Mouse (Mus musculus): Measurements from ENCODE around the gene Rcan1. TPM values are rescaled to one million over a fixed set of nuclear protein-coding genes. Genes with fewer than 3 reads are reported as not detected.

The Rcan1 gene
- polyA plus RNA-seq, 2 experiments = 28.2 to 38.0 TPM

GRCm38 (mm10) chr16:92357023-92357422 is 113.6 kb downstream of the Rcan1 start:
- no peaks in the 10 kb centered on the region for H3K9me3 ChIP-seq (ENCODE audit: control insufficient read depth, low read length)
- 75% methylated on average over 9 of the region's 9 CpGs for WGBS
- no peak overlapping the region for H3K9ac ChIP-seq (ENCODE audit: low read depth, low read length, severe bottlenecking)
- no peak for ATAC-seq (ENCODE audit: low FRiP score, low read depth)
- 0 out of 2 replicates have a peak, but pooled peaks cover 2% of the 10 kb centered on the region for H3K27me3 ChIP-seq (ENCODE audit: control insufficient read depth, insufficient read depth, low read length)
- H3K4me2 ChIP-seq (replicated peaks; ENCODE audit: low read depth, low read length, severe bottlenecking) = no peak overlapping the region
- peaks cover 16% of the 10 kb centered on the region for H3K4me1 ChIP-seq (ENCODE audit: control insufficient read depth, insufficient read depth, low read length)
- H3K36me3 ChIP-seq (ENCODE audit: control insufficient read depth, insufficient read depth, low read length) = no peaks in the 10 kb centered on the region
- no peak for DNase-seq (ENCODE audit: low spot score)
- H3K27ac ChIP-seq (replicated peaks; ENCODE audit: low read depth, low read length) = no peak overlapping the region
- H3K4me3 ChIP-seq (replicated peaks; ENCODE audit: low read length) = no peak overlapping the region
- no peak for TF ChIP-seq POLR2A (IDR thresholded peaks at IDR 0.05; ENCODE audit: borderline replicate concordance, extremely low read depth, insufficient read depth, insufficient read length)

DNA sequence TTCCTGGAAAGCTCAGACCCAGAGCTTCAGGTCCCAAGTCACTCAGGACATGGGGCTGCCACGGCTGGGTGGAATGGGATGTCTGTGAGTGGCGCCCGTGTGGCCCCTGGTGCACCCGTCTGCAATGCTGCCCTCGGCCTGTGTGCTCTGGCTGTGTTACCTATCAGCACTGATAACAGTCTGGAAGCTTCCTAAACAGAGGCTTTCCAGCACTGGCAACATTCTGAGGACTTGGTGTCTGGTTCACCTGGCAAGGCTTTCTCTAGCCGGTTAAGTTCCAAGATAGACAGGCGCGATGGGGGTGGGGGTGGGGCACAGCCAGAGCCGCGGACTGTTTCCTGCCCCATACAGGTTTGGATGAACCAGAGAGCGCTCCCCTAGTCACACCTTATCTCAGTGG is 114.7 kb downstream of the Rcan1 start:
- Histone ChIP-seq H3K4me1 (ENCODE audit: control insufficient read depth, insufficient read depth, low read length) (peaks cover 16% of the 10 kb centered on the region), H3K9me3 (ENCODE audit: control insufficient read depth, low read length) (no peaks in the 10 kb centered on the region), H3K36me3 (ENCODE audit: control insufficient read depth, insufficient read depth, low read length) (no peaks in the 10 kb centered on the region), H3K4me3 (replicated peaks; ENCODE audit: low read length) (no peak overlapping the region), H3K27me3 (ENCODE audit: control insufficient read depth, insufficient read depth, low read length) (0 out of 2 replicates have a peak, but pooled peaks cover 4% of the 10 kb centered on the region), H3K27ac (replicated peaks; ENCODE audit: low read depth, low read length) (no peak overlapping the region), H3K4me2 (replicated peaks; ENCODE audit: low read depth, low read length, severe bottlenecking) (no peak overlapping the region), H3K9ac (ENCODE audit: low read depth, low read length, severe bottlenecking) (no peak overlapping the region)
- no peak for TF ChIP-seq POLR2A (IDR thresholded peaks at IDR 0.05; ENCODE audit: borderline replicate concordance, extremely low read depth, insufficient read depth, insufficient read length)
- ATAC-seq (ENCODE audit: low FRiP score, low read depth) (no peak), DNase-seq (ENCODE audit: low spot score) (no peak)
- 74% methylated on average over 11 of the region's 11 CpGs for WGBS

DNA sequence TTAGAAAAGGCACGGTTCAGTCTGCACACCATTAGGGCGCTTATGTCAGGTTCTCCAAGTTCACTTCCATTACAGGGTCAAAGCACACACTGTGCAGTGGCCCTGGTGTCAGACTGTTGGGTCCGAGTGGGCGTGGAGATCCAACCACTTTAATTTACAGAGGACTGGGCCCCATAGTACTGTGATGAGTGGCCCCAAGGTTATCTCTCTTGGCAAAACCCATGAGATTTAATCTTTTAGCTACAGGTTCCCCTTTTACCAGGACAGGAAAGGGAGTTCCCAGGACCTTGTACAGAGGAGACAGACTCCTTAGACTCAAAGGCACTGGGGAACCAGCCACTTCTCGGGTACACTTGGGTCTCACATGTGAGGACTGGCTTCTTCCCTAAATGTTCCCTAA is 115.3 kb downstream of the Rcan1 start:
- Histone ChIP-seq H3K36me3 (ENCODE audit: control insufficient read depth, insufficient read depth, low read length) (no peaks in the 10 kb centered on the region), H3K9ac (ENCODE audit: low read depth, low read length, severe bottlenecking) (no peak overlapping the region), H3K27me3 (ENCODE audit: control insufficient read depth, insufficient read depth, low read length) (0 out of 2 replicates have a peak, but pooled peaks cover 4% of the 10 kb centered on the region), H3K27ac (replicated peaks; ENCODE audit: low read depth, low read length) (no peak overlapping the region), H3K9me3 (ENCODE audit: control insufficient read depth, low read length) (no peaks in the 10 kb centered on the region), H3K4me3 (replicated peaks; ENCODE audit: low read length) (no peak overlapping the region), H3K4me2 (replicated peaks; ENCODE audit: low read depth, low read length, severe bottlenecking) (no peak overlapping the region), H3K4me1 (ENCODE audit: control insufficient read depth, insufficient read depth, low read length) (peaks cover 16% of the 10 kb centered on the region)
- ATAC-seq (ENCODE audit: low FRiP score, low read depth) (no peak), DNase-seq (ENCODE audit: low spot score) (no peak)
- TF ChIP-seq POLR2A (IDR thresholded peaks at IDR 0.05; ENCODE audit: borderline replicate concordance, extremely low read depth, insufficient read depth, insufficient read length) = no peak
- WGBS = 71% methylated on average over 5 of the region's 5 CpGs

DNA sequence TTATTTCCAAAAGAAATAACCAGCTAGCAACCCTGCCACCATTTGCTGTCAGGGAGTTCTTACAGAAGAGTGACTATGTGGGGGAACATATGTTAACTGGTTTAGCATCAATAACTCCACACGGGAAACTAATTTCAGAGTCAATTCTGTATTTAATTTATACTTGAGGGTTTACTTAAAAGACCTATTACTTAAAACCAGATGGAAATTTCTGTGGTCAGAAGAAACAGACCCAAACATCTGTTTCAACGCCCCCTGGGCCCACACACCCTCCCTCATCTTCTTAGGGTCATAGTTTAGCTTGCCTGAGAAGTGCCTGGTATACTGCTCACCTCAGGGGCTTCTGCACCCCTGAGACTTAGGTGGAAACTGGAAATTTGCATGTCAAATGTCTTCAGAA is 116.8 kb downstream of the Rcan1 start:
- Histone ChIP-seq H3K4me3 (replicated peaks; ENCODE audit: low read length) (no peak overlapping the region), H3K4me2 (replicated peaks; ENCODE audit: low read depth, low read length, severe bottlenecking) (no peak overlapping the region), H3K27ac (replicated peaks; ENCODE audit: low read depth, low read length) (no peak overlapping the region), H3K9me3 (ENCODE audit: control insufficient read depth, low read length) (no peaks in the 10 kb centered on the region), H3K27me3 (ENCODE audit: control insufficient read depth, insufficient read depth, low read length) (0 out of 2 replicates have a peak, but pooled peaks cover 4% of the 10 kb centered on the region), H3K9ac (ENCODE audit: low read depth, low read length, severe bottlenecking) (no peak overlapping the region), H3K36me3 (ENCODE audit: control insufficient read depth, insufficient read depth, low read length) (no peaks in the 10 kb centered on the region), H3K4me1 (ENCODE audit: control insufficient read depth, insufficient read depth, low read length) (peaks cover 16% of the 10 kb centered on the region)
- peak; percentile 48 for DNase-seq (ENCODE audit: low spot score)
- 12% methylated on average over 2 of the region's 2 CpGs for WGBS
- no peak for ATAC-seq (ENCODE audit: low FRiP score, low read depth)
- no peak for TF ChIP-seq POLR2A (IDR thresholded peaks at IDR 0.05; ENCODE audit: borderline replicate concordance, extremely low read depth, insufficient read depth, insufficient read length)

- ATAC-seq (ENCODE audit: low FRiP score, low read depth) (no peak), DNase-seq (ENCODE audit: low spot score) (no peak)
- no peaks in the 10 kb centered on the region for H3K36me3 ChIP-seq (ENCODE audit: control insufficient read depth, insufficient read depth, low read length)
- H3K9me3 ChIP-seq (ENCODE audit: control insufficient read depth, low read length) = no peaks in the 10 kb centered on the region
- 0 out of 2 replicates have a peak, but pooled peaks cover 4% of the 10 kb centered on the region for H3K27me3 ChIP-seq (ENCODE audit: control insufficient read depth, insufficient read depth, low read length)
- H3K9ac ChIP-seq (ENCODE audit: low read depth, low read length, severe bottlenecking) = no peak overlapping the region
- no peak overlapping the region for H3K27ac ChIP-seq (replicated peaks; ENCODE audit: low read depth, low read length)
- H3K4me1 ChIP-seq (ENCODE audit: control insufficient read depth, insufficient read depth, low read length) = peaks cover 14% of the 10 kb centered on the region
- TF ChIP-seq POLR2A (IDR thresholded peaks at IDR 0.05; ENCODE audit: borderline replicate concordance, extremely low read depth, insufficient read depth, insufficient read length) = no peak
- no peak overlapping the region for H3K4me3 ChIP-seq (replicated peaks; ENCODE audit: low read length)
- no peak overlapping the region for H3K4me2 ChIP-seq (replicated peaks; ENCODE audit: low read depth, low read length, severe bottlenecking)
- 78% methylated on average over 12 of the region's 12 CpGs for WGBS
Measured at GRCm38 (mm10) chr16:92353295-92353694, 117.4 kb downstream of the Rcan1 start.

GRCm38 (mm10) chr16:92348941-92349340 is 121.7 kb downstream of the Rcan1 start:
- DNase-seq (ENCODE audit: low spot score) (no peak), ATAC-seq (ENCODE audit: low FRiP score, low read depth) (no peak)
- Histone ChIP-seq H3K27ac (replicated peaks; ENCODE audit: low read depth, low read length) (no peak overlapping the region), H3K9me3 (ENCODE audit: control insufficient read depth, low read length) (no peaks in the 10 kb centered on the region), H3K4me1 (ENCODE audit: control insufficient read depth, insufficient read depth, low read length) (peaks cover 6% of the 10 kb centered on the region), H3K4me2 (replicated peaks; ENCODE audit: low read depth, low read length, severe bottlenecking) (no peak overlapping the region), H3K4me3 (replicated peaks; ENCODE audit: low read length) (no peak overlapping the region), H3K27me3 (ENCODE audit: control insufficient read depth, insufficient read depth, low read length) (0 out of 2 replicates have a peak, but pooled peaks cover 4% of the 10 kb centered on the region), H3K9ac (ENCODE audit: low read depth, low read length, severe bottlenecking) (no peak overlapping the region), H3K36me3 (ENCODE audit: control insufficient read depth, insufficient read depth, low read length) (no peaks in the 10 kb centered on the region)
- 84% methylated on average over 12 of the region's 12 CpGs for WGBS
- no peak for TF ChIP-seq POLR2A (IDR thresholded peaks at IDR 0.05; ENCODE audit: borderline replicate concordance, extremely low read depth, insufficient read depth, insufficient read length)
